In genomic region chr11:19955701-19956100, GRCm38 (mm10) we compare ENCODE assay signal across 24 mouse cellular contexts. TPM values are rescaled to one million over a fixed set of nuclear protein-coding genes. Genes with fewer than 3 reads are reported as not detected.
DNase-seq lines count a peak whose midpoint lies in the region; ATAC-seq and TF ChIP-seq lines count a peak whose summit lies in the region.
"Had no signal": no experiment of that assay in that cellular context is flagged by ENCODE, and none has a peak within 500 bp of the region (broad histone marks: within the 10 kb centered on the region; RNA-seq: fewer than 3 reads in every experiment).

No protein-coding gene starts in this region.

- H3K9me3 ChIP-seq in stomach, embryonic 16.5 days (replicated peaks; ENCODE audit: control insufficient read depth, low read length), result no peaks in the 10 kb centered on the region
- H3K9me3 ChIP-seq in forebrain, embryonic 11.5 days (ENCODE audit: control insufficient read depth, low read length), result no peaks in the 10 kb centered on the region
- H3K9me3 ChIP-seq: embryonic facial prominence, embryonic 13.5 days; hindbrain, embryonic 13.5 days; limb, embryonic 13.5 days; liver, embryonic 12.5 days; midbrain, embryonic 15.5 days; neural tube, embryonic 12.5 days had no signal

- H3K79me2 ChIP-seq in heart, adult 2 months (replicated peaks; ENCODE audit: control insufficient read depth, insufficient read depth, low read length), result peaks cover 9% of the 10 kb centered on the region

- no peak for DNase-seq in heart, adult 2 months
- no peak for DNase-seq in heart, adult 18-20 months
- DNase-seq in right cerebral cortex, postnatal 25 days, result no peak
- DNase-seq in yolk sac, embryonic 10.5 days (ENCODE audit: low spot score), result no peak
- DNase-seq in forebrain, embryonic 11.5 days (ENCODE audit: low spot score), result no peak
- DNase-seq: adrenal gland, postnatal 10 days; B cell, adult 2 months; cerebellum, adult 9-11 months; gastrocnemius, postnatal 14 days; kidney, postnatal 10 days; lung, adult 18-20 months; lung, postnatal 10 days; thymus, postnatal 25 days had no signal

- H3K4me1 ChIP-seq in heart, adult 2 months (ENCODE audit: control insufficient read depth, insufficient read depth, low read length), result peaks cover 20% of the 10 kb centered on the region
- H3K4me1 ChIP-seq in bone marrow, adult 2 months (ENCODE audit: control insufficient read depth, insufficient read depth, low read length), result no peaks in the 10 kb centered on the region; the same call in 1 of the 2 replicates
- H3K4me1 ChIP-seq in stomach, embryonic 16.5 days (ENCODE audit: control insufficient read depth, insufficient read depth, low read length), result peaks cover 55% of the 10 kb centered on the region
- H3K4me1 ChIP-seq in forebrain, embryonic 11.5 days (replicated peaks; ENCODE audit: control insufficient read depth, insufficient read depth, low read length), result no peaks in the 10 kb centered on the region
- H3K4me1 ChIP-seq: midbrain, embryonic 15.5 days had no signal

- WGBS in heart, adult 2 months, result 65% methylated on average over 6 of the region's 6 CpGs
- 22% methylated on average over 6 of the region's 6 CpGs for WGBS in bone marrow, adult 2 months
- 81% methylated on average over 6 of the region's 6 CpGs for WGBS in stomach, embryonic 16.5 days
- 85% methylated on average over 6 of the region's 6 CpGs for WGBS in forebrain, embryonic 11.5 days

- H3K27ac ChIP-seq in heart, adult 2 months, result peak overlapping the region; percentile 33
- peak overlapping the region; percentile 21; the same call in 1 of the 2 replicates for H3K27ac ChIP-seq in bone marrow, adult 2 months (ENCODE audit: control insufficient read depth, insufficient read depth, low read depth, low read length, poor library complexity)
- H3K27ac ChIP-seq in stomach, embryonic 16.5 days (ENCODE audit: low read length), result peak overlapping the region; percentile 64
- H3K27ac ChIP-seq in forebrain, embryonic 11.5 days (ENCODE audit: low read depth, low read length), result no peak overlapping the region
- H3K27ac ChIP-seq: embryonic facial prominence, embryonic 13.5 days; hindbrain, embryonic 13.5 days; limb, embryonic 13.5 days; liver, embryonic 12.5 days; midbrain, embryonic 15.5 days; neural tube, embryonic 12.5 days had no signal

- no peaks in the 10 kb centered on the region for H3K27me3 ChIP-seq in heart, adult 2 months (ENCODE audit: control insufficient read depth, insufficient read depth, low read length)
- H3K27me3 ChIP-seq in stomach, embryonic 16.5 days (ENCODE audit: control insufficient read depth, insufficient read depth, low read length), result no peaks in the 10 kb centered on the region
- no peaks in the 10 kb centered on the region for H3K27me3 ChIP-seq in forebrain, embryonic 11.5 days (ENCODE audit: control insufficient read depth, insufficient read depth, low read length)
- H3K27me3 ChIP-seq: CH12.LX; embryonic facial prominence, embryonic 13.5 days; hindbrain, embryonic 13.5 days; limb, embryonic 13.5 days; liver, embryonic 12.5 days; midbrain, embryonic 15.5 days; neural tube, embryonic 12.5 days had no signal

- H3K36me3 ChIP-seq in heart, adult 2 months (ENCODE audit: control insufficient read depth, insufficient read depth, low read length), result peaks cover 8% of the 10 kb centered on the region; the same call in 1 of the 2 replicates
- no peaks in the 10 kb centered on the region for H3K36me3 ChIP-seq in stomach, embryonic 16.5 days (ENCODE audit: control insufficient read depth, insufficient read depth, low read length)
- no peaks in the 10 kb centered on the region for H3K36me3 ChIP-seq in forebrain, embryonic 11.5 days (ENCODE audit: control insufficient read depth, insufficient read depth, low read length)
- H3K36me3 ChIP-seq: embryonic facial prominence, embryonic 13.5 days; hindbrain, embryonic 13.5 days; limb, embryonic 13.5 days; liver, embryonic 12.5 days; midbrain, embryonic 15.5 days; neural tube, embryonic 12.5 days had no signal

- TF ChIP-seq CTCF in heart, adult 2 months (IDR thresholded peaks at IDR 0.05), result no peak
- TF ChIP-seq CTCF in bone marrow, adult 2 months (IDR thresholded peaks at IDR 0.05; ENCODE audit: control insufficient read depth, insufficient read depth, low read length), result no peak

- H3K4me3 ChIP-seq in heart, adult 2 months, result no peak overlapping the region
- H3K4me3 ChIP-seq in bone marrow, adult 2 months (replicated peaks; ENCODE audit: control insufficient read depth, low read depth, low read length), result no peak overlapping the region
- no peak overlapping the region for H3K4me3 ChIP-seq in stomach, embryonic 16.5 days (replicated peaks; ENCODE audit: low read length)
- H3K4me3 ChIP-seq in forebrain, embryonic 11.5 days (ENCODE audit: low read depth, low read length), result no peak overlapping the region
- H3K4me3 ChIP-seq: embryonic facial prominence, embryonic 13.5 days; hindbrain, embryonic 13.5 days; limb, embryonic 13.5 days; liver, embryonic 12.5 days; midbrain, embryonic 15.5 days; neural tube, embryonic 12.5 days had no signal

- TF ChIP-seq EP300 in heart, adult 2 months (IDR thresholded peaks at IDR 0.05; ENCODE audit: insufficient read depth, low read depth, low read length), result no peak

- H3K4me2 ChIP-seq in stomach, embryonic 16.5 days (ENCODE audit: low read depth, low read length), result no peak overlapping the region
- H3K4me2 ChIP-seq in forebrain, embryonic 11.5 days (ENCODE audit: low read depth, low read length, severe bottlenecking), result no peak overlapping the region
- H3K4me2 ChIP-seq: embryonic facial prominence, embryonic 13.5 days; hindbrain, embryonic 13.5 days; limb, embryonic 13.5 days; liver, embryonic 12.5 days; midbrain, embryonic 15.5 days; neural tube, embryonic 12.5 days had no signal

- intact Hi-C loops in heart, adult 2 months (cut with DNase I), result no loop called here

- no peak for TF ChIP-seq POLR2A in heart, adult 2 months (IDR thresholded peaks at IDR 0.05; ENCODE audit: insufficient read depth, low read depth, low read length)
- no peak for TF ChIP-seq POLR2A in bone marrow, adult 2 months (IDR thresholded peaks at IDR 0.05; ENCODE audit: borderline replicate concordance, control insufficient read depth, low read depth, low read length)

- H3K9ac ChIP-seq in heart, adult 2 months (ENCODE audit: low read depth, low read length), result no peak overlapping the region
- H3K9ac ChIP-seq in stomach, embryonic 16.5 days (ENCODE audit: low read length), result peak overlapping the region; percentile 7
- no peak overlapping the region for H3K9ac ChIP-seq in forebrain, embryonic 11.5 days (ENCODE audit: low read length)
- H3K9ac ChIP-seq: embryonic facial prominence, embryonic 13.5 days; hindbrain, embryonic 13.5 days; limb, embryonic 13.5 days; liver, embryonic 12.5 days; midbrain, embryonic 15.5 days; neural tube, embryonic 12.5 days had no signal

- ATAC-seq in hematopoietic stem cell, adult 5-6 weeks (replicated peaks in 1 of 2; ENCODE audit: insufficient read depth in 1 of 2, low FRiP score in 2 of 2, low TSS enrichment in 1 of 2, low read depth in 1 of 2, poor library complexity in 2 of 2, severe bottlenecking in 2 of 2), result peak; percentile 77 to 83
- ATAC-seq in stomach, embryonic 16.5 days (ENCODE audit: insufficient read depth, low FRiP score), result no peak
- ATAC-seq in forebrain, embryonic 11.5 days (replicated peaks; ENCODE audit: low FRiP score), result no peak
- ATAC-seq: forebrain, embryonic 14.5 days; liver, embryonic 12.5 days; midbrain, embryonic 15.5 days had no signal

RNA-seq across cellular contexts. Expression of gene Spred2, which starts 31.5 kb away (rescaled TPM):
- 10 to 100 TPM; 22.0 to 22.1 TPM for total RNA-seq in heart, adult 2 months (2021)
- 18.5 and 20.6 TPM in 2 replicates for polyA plus RNA-seq in heart, adult 2 months (2012; rRNA removed)
- total RNA-seq in heart, adult 18-20 months (2021), result 10 to 100 TPM; 18.0 to 20.7 TPM
- 3.5 and 7.1 TPM in 2 replicates for polyA plus RNA-seq in bone marrow, adult 2 months (2011; ENCODE audit: insufficient read depth, insufficient read length, low replicate concordance, missing spikeins)
- total RNA-seq in hematopoietic stem cell, adult 5-6 weeks (2017), result 4.9 and 11.3 TPM in 2 replicates
- polyA plus RNA-seq in stomach, embryonic 16.5 days (2015; fragmentation: Nextera tagmentation; extraction: Ambion mirVana), result 5.0 TPM in 2 replicates
- 7.3 and 7.7 TPM in 2 replicates for polyA plus RNA-seq in forebrain, embryonic 11.5 days (2014; fragmentation: Nextera tagmentation; extraction: Ambion mirVana)

Comparison
In these comparisons a context has a peak if more than half of its experiments do, and no peak if none do; other contexts are left out.
1. ATAC-seq: peak in hematopoietic stem cell, adult 5-6 weeks (2 of 2); none in stomach, embryonic 16.5 days (single experiment) and forebrain, embryonic 11.5 days (single experiment).